Mouse (Mus musculus) heart, postnatal 25 days (tissue): ENCODE results near the gene Miga2. TPM values are rescaled to one million over a fixed set of nuclear protein-coding genes. Genes with fewer than 3 reads are reported as not detected.
"Not testable (repeated sequence)": the region's sequence is repeated elsewhere in the genome, so short reads cannot be mapped to it uniquely, and the experiment has no call there.

ENCODE experiments used
- DNase-seq: peaks from one replicate; pipeline ENCODE4 v3.0.0; 2022; ENCODE audit warnings: low spot score
- intact Hi-C: fragments of 180-260 bp; cut with DNase I; formaldehyde crosslinking; loops from one replicate; pipeline ENCODE4 v1.15.1; 2025
- microRNA-seq: library from miRNA; unstranded; fragments of <30 nt; microRNA quantifications from one replicate; pipeline ENCODE4 v1.2.0, GENCODE M21; 2022
- total RNA-seq, 2 experiments: library from RNA; stranded (reverse); gene quantifications; 2 replicates each; pipeline ENCODE4 v1.2.3; 2021

The Miga2 gene
- total RNA-seq, 2 experiments from 2014 or later, result 68.5 to 74.0 TPM

- peak; percentile 95 for DNase-seq
- intact Hi-C loops, result loop anchor here (2.0 kb wide), 1 partner anchor 19 kb away; no protein-coding TSS in a partner anchor
These were observed 51.3 kb downstream of the Miga2 start, which contains the start of gene Crat for GRCm38 (mm10) chr2:30415157-30415935. Gene Crat, minus strand, starts transcription at chr2:30415813.

- intact Hi-C loops, result loop anchor here (2.0 kb wide), 1 partner anchor 19 kb away; no protein-coding TSS in a partner anchor
- DNase-seq, result peak; percentile 85
These were observed 52.1 kb downstream of the Miga2 start, which contains the start of gene Ptpa for GRCm38 (mm10) chr2:30415936-30416648. Gene Ptpa, plus strand, starts transcription at chr2:30416039.

- DNase-seq, result no peak
- intact Hi-C loops, result no loop called here
These were observed 52.6 kb downstream of the Miga2 start for GRCm38 (mm10) chr2:30416649-30416965.

GRCm38 (mm10) chr2:30417154-30417553 is 53.1 kb downstream of the Miga2 start:
- intact Hi-C loops, DNase-seq: not testable (repeated sequence)

- intact Hi-C loops, result no loop called here
These were observed 53.6 kb downstream of the Miga2 start for GRCm38 (mm10) chr2:30417595-30418165.

GRCm38 (mm10) chr2:30418259-30418658 is 54.2 kb downstream of the Miga2 start:
- intact Hi-C loops, result no loop called here
- no peak for DNase-seq

More at GRCm38 (mm10) chr2:30417595-30418165, 53.6 kb downstream of the Miga2 start:
- no peak for DNase-seq

GRCm38 (mm10) chr2:30419112-30419511 is 55.1 kb downstream of the Miga2 start:
- no peak for DNase-seq
- intact Hi-C loops, result no loop called here

- intact Hi-C loops, result no loop called here
- DNase-seq, result no peak
These were observed 57.4 kb downstream of the Miga2 start for GRCm38 (mm10) chr2:30421432-30421831.

- no peak for DNase-seq
- intact Hi-C loops, result no loop called here
These were observed 65.1 kb downstream of the Miga2 start for GRCm38 (mm10) chr2:30429156-30429555.

Small RNA genes within 50 kb of the gene (microRNA-seq; reads per million reads assigned to microRNA genes)
- gene Gm47292, result not detected

Other genes starting within 250 kb of the Miga2 start
- gene Zer1, start 239.6 kb upstream of the Miga2 start, total RNA-seq, result 10 to 100 TPM; 23.5 to 26.7 TPM
- 10 to 100 TPM; 19.9 to 23.0 TPM for gene Tbc1d13, start 230.5 kb upstream of the Miga2 start, total RNA-seq
- gene Endog, start 192.7 kb upstream of the Miga2 start, total RNA-seq, result 100 to 1,000 TPM in 1 of 2 experiments, 10 to 100 TPM in 1; 93.8 to 100 TPM
- gene Spout1, start 185.8 kb upstream of the Miga2 start, total RNA-seq, result 1 to 10 TPM; 4.5 to 6.1 TPM
- 10 to 100 TPM; 43.1 to 44.0 TPM for gene Kyat1, start 158.4 kb upstream of the Miga2 start, total RNA-seq
- 10 to 100 TPM; 58.2 to 66.7 TPM for gene Lrrc8a, start 126.5 kb upstream of the Miga2 start, total RNA-seq
- gene Gm28035, start 123.7 kb upstream of the Miga2 start, total RNA-seq, result 1 to 10 TPM; 3.7 to 4.4 TPM
- gene Phyhd1, start 98.0 kb upstream of the Miga2 start, total RNA-seq, result 100 to 1,000 TPM in 1 of 2 experiments, 10 to 100 TPM in 1; 94.8 to 104 TPM
- under 1 TPM in 1 of 2 experiments, not detected in 1; 0.91 TPM for gene Gm28038, start 83.2 kb upstream of the Miga2 start, total RNA-seq
- 10 to 100 TPM; 23.6 to 26.3 TPM for gene Dolk, start 77.9 kb upstream of the Miga2 start, total RNA-seq
- gene Nup188, start 77.8 kb upstream of the Miga2 start, total RNA-seq, result 10 to 100 TPM; 19.6 to 20.0 TPM
- gene Sh3glb2, start 4.9 kb upstream of the Miga2 start, total RNA-seq, result 10 to 100 TPM; 39.7 to 40.3 TPM
- gene Dolpp1, start 28.0 kb downstream of the Miga2 start, total RNA-seq, result 10 to 100 TPM in 1 of 2 experiments, 1 to 10 TPM in 1; 8.3 to 10.4 TPM
- 100 to 1,000 TPM; 433 to 486 TPM for gene Crat, start 51.6 kb downstream of the Miga2 start, total RNA-seq
- 10 to 100 TPM; 91.2 to 92.3 TPM for gene Ptpa, start 51.8 kb downstream of the Miga2 start, total RNA-seq
- 1 to 10 TPM; 4.1 to 6.9 TPM for gene Ier5l, start 110.0 kb downstream of the Miga2 start, total RNA-seq
- gene Cstad, start 230.8 kb downstream of the Miga2 start, total RNA-seq, result 1 to 10 TPM; 1.2 TPM